13 mouse cellular contexts compared by ENCODE assay signal in the genomic region with DNA sequence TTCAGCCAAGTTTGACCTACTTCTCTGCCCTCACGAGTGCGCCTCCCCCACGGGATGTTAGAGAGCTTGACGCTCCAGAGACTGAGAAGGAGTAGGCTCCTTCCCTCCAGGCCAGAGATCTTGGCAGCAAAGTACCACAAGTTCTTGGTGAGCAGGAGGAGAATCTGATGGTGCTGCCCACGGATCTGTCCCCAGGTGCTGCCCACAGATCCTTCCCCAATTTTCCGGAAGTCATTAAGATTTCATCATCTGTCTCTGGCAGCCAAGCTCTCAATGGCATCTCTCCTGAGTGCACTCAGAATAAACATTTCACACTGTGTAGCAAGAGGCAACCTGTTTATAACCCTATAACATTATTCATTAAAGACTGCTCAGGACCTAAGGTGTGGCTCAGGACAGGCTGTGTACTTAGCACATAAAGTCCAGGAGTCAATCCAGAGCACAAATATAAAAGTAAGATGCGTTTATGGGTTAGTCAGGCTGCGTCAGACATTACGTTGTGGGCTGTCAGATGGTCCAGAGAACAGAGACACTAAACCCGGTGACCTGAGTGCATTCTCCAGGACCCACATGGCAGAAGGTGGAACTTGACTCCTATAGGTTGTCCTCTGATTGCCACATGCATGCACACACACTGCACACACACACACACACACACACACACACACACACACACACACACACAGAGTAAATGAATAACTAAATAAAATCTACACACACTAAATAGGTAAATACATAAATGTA. TPM values are rescaled to one million over a fixed set of nuclear protein-coding genes. Genes with fewer than 3 reads are reported as not detected.
A peak's percentile ranks its signal among the peaks of the same experiment; 100 is the strongest.
DNase-seq lines count a peak whose midpoint lies in the region; ATAC-seq and TF ChIP-seq lines count a peak whose summit lies in the region.
"Had no signal": no experiment of that assay in that cellular context is flagged by ENCODE, and none has a peak within 500 bp of the region (broad histone marks: within the 10 kb centered on the region; RNA-seq: fewer than 3 reads in every experiment).

No protein-coding gene starts in this region.

- no peak for TF ChIP-seq CTCF in small intestine, adult 2 months (IDR thresholded peaks at IDR 0.05; ENCODE audit: extremely low read depth, insufficient read length, insufficient replicate concordance, low read depth, low read length)

- H3K9ac ChIP-seq in embryonic facial prominence, embryonic 12.5 days, result no peak overlapping the region
- H3K9ac ChIP-seq: forebrain, embryonic 15.5 days; heart, embryonic 15.5 days; limb, embryonic 15.5 days had no signal

- no peaks in the 10 kb centered on the region for H3K36me3 ChIP-seq in embryonic facial prominence, embryonic 12.5 days
- no peaks in the 10 kb centered on the region for H3K36me3 ChIP-seq in small intestine, adult 2 months (ENCODE audit: control insufficient read depth, insufficient read depth, low read length)
- H3K36me3 ChIP-seq: forebrain, embryonic 15.5 days; G1E; heart, embryonic 15.5 days; limb, embryonic 15.5 days had no signal

- ATAC-seq in embryonic facial prominence, embryonic 12.5 days (ENCODE audit: insufficient number of reproducible peaks, insufficient read depth, low FRiP score, low TSS enrichment), result 0 out of 2 replicates have a peak, but pooled peaks have one; percentile 22
- ATAC-seq: forebrain, embryonic 15.5 days had no signal

- no peaks in the 10 kb centered on the region for H3K27me3 ChIP-seq in embryonic facial prominence, embryonic 12.5 days
- H3K27me3 ChIP-seq in small intestine, adult 2 months (ENCODE audit: control insufficient read depth, insufficient read depth, low read length), result no peaks in the 10 kb centered on the region
- H3K27me3 ChIP-seq: forebrain, embryonic 15.5 days; heart, embryonic 15.5 days; limb, embryonic 15.5 days had no signal

- TF ChIP-seq POLR2A in small intestine, adult 2 months (IDR thresholded peaks at IDR 0.05; ENCODE audit: low read depth, low read length), result no peak

- H3K4me1 ChIP-seq in embryonic facial prominence, embryonic 12.5 days, result peaks cover 33% of the 10 kb centered on the region
- H3K4me1 ChIP-seq in small intestine, adult 2 months (ENCODE audit: control insufficient read depth, insufficient read depth, insufficient read length, low read length), result peaks cover 23% of the 10 kb centered on the region
- H3K4me1 ChIP-seq: forebrain, embryonic 15.5 days had no signal

- H3K4me2 ChIP-seq in embryonic facial prominence, embryonic 12.5 days (replicated peaks), result no peak overlapping the region
- H3K4me2 ChIP-seq: forebrain, embryonic 15.5 days; heart, embryonic 15.5 days; limb, embryonic 15.5 days had no signal

- no peak overlapping the region for H3K4me3 ChIP-seq in embryonic facial prominence, embryonic 12.5 days
- H3K4me3 ChIP-seq in small intestine, adult 2 months (ENCODE audit: low read depth, low read length), result no peak overlapping the region
- H3K4me3 ChIP-seq: forebrain, embryonic 15.5 days; heart, embryonic 15.5 days; limb, embryonic 15.5 days had no signal

- no peaks in the 10 kb centered on the region for H3K9me3 ChIP-seq in embryonic facial prominence, embryonic 12.5 days
- H3K9me3 ChIP-seq: forebrain, embryonic 15.5 days; G1E; heart, embryonic 15.5 days; limb, embryonic 15.5 days had no signal

- 59% methylated on average over 10 of the region's 10 CpGs for WGBS in embryonic facial prominence, embryonic 12.5 days
- WGBS in small intestine, adult 2 months, result 36% methylated on average over 10 of the region's 10 CpGs

- H3K27ac ChIP-seq in embryonic facial prominence, embryonic 12.5 days, result 0 out of 2 replicates have a peak overlapping the region, but pooled peaks have one; percentile 38
- peak overlapping the region; percentile 92 for H3K27ac ChIP-seq in small intestine, adult 2 months (ENCODE audit: insufficient read depth, low read depth, low read length)
- H3K27ac ChIP-seq: forebrain, embryonic 15.5 days; limb, embryonic 15.5 days had no signal

- DNase-seq in spleen, postnatal 36 days (ENCODE audit: low spot score in 2 of 2), result peak; percentile 59 to 61
- no peak for DNase-seq in spleen, adult 18-20 months
- peak; percentile 40 for DNase-seq in kidney, postnatal 10 days
- no peak for DNase-seq in urinary bladder, adult 18-20 months (ENCODE audit: low spot score in 2 of 2)
- no peak for DNase-seq in heart, adult 9 months (ENCODE audit: low spot score in 2 of 2)
- no peak for DNase-seq in left cerebral cortex, postnatal 25 days (ENCODE audit: low spot score in 2 of 2)
- DNase-seq: cerebellum, postnatal 36 days had no signal

- intact Hi-C loops in left cerebral cortex, postnatal 25 days (cut with DNase I), result no loop called here

RNA-seq across cellular contexts. Expression of a gene that starts 13.1 kb away (rescaled TPM):
- polyA plus RNA-seq in embryonic facial prominence, embryonic 12.5 days (2016; fragmentation: Nextera tagmentation; extraction: Ambion mirVana), result 30.7 TPM in 2 replicates
- 65.2 and 77.7 TPM in 2 replicates for polyA plus RNA-seq in small intestine, adult 2 months (2012; rRNA removed)
- 100 to 1,000 TPM; 175 to 192 TPM for total RNA-seq in left cerebral cortex, postnatal 25 days (2021)

RNA-seq across cellular contexts. Expression of a gene that starts 54.0 kb away (rescaled TPM):
- polyA plus RNA-seq in embryonic facial prominence, embryonic 12.5 days (2016; fragmentation: Nextera tagmentation; extraction: Ambion mirVana), result 35.9 and 40.6 TPM in 2 replicates
- 5.8 and 15.9 TPM in 2 replicates for polyA plus RNA-seq in small intestine, adult 2 months (2012; rRNA removed)
- total RNA-seq in left cerebral cortex, postnatal 25 days (2021), result 100 to 1,000 TPM in 1 of 2 experiments, 10 to 100 TPM in 1; 79.8 to 102 TPM

Comparison
In these comparisons a context has a peak if more than half of its experiments do, and no peak if none do; other contexts are left out.
1. DNase-seq: peak in spleen, postnatal 36 days (2 of 2) and kidney, postnatal 10 days (single experiment); none in spleen, adult 18-20 months (0 of 2), urinary bladder, adult 18-20 months (0 of 2), heart, adult 9 months (0 of 2) and left cerebral cortex, postnatal 25 days (0 of 2).